Mouse (Mus musculus) adrenal gland, adult 10 weeks (tissue): ENCODE data around the gene Gm20604. TPM values are rescaled to one million over a fixed set of nuclear protein-coding genes. Genes with fewer than 3 reads are reported as not detected.

Experiments
- polyA plus RNA-seq: library from polyadenylated mRNA; stranded (reverse); fragments of 350-450 nt; fragmentation: Illumina TruSeq; extraction: RNeasy Lipid Tissue Mini Kit (QIAGEN cat#74804); gene quantifications from one replicate; pipeline ENCODE4 v1.2.3, GENCODE M21; 2014; ENCODE audit warnings: low read depth, low replicate concordance

The Gm20604 gene
- 18.0 TPM for polyA plus RNA-seq

DNA sequence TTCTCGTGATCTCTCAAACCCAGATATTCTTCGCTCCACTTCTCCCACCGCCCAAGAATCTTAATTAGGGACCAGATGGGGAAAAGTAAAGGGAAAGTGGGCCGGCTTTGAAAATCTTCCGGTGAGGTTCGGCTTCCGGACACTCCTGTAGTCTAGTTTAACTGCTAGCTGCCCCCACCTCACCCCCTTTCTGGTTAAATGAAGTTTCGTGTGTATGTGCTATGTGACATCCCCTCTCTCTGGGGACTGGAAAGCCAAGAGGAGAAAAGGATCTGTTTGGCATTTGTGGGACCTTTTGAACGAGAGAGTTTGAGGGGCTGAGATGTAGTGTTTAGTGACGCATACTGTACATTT, at the start of gene Gm20604:
Gene Gm20604 (minus strand): TSS at position 270 of the 354 bp plus-strand sequence.

DNA sequence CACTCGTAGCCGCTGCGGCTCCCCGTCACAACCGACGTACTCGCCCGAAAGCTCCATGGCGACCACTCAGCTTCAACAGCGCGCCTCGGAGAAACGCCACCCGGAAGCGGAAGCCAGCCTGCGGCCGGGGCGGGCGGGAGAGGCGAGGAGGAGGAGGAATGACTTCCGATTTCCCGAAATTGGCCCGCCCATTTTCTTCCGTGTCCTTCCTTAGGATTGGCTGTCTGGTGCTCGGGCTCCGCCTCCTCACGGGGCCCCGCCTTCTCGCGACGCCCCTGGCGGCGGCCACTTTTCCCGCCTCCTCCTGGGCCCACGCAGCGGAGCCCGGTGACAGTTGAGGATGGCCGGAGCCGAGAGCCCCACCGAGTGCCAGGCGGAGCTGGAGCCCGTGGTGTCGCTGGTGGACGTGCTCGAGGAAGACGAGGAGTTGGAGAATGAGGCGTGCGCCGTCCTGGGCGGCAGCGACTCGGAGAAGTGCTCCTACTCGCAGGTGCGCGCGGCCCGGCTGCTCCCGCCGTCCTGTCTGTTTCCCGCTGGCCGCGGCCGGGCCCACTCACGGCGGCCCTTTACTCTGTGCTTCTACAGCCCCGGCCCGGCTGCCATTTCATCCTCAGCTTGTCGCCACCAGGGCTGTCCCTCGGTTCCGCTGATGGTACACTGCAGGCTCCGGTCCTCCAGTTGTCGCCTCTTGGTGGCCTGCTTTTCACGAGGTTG, 626 bp downstream of the Gm20604 start, which contains the start of the genes Gm28051, Gon7 and Ubr7:
Gene Gm28051 (minus strand): TSS at position 77 of the 714 bp plus-strand sequence.
Gene Gon7 (minus strand): TSS at position 115 of the 714 bp plus-strand sequence.
Gene Ubr7 (plus strand): TSS at position 279 of the 714 bp plus-strand sequence.

DNA sequence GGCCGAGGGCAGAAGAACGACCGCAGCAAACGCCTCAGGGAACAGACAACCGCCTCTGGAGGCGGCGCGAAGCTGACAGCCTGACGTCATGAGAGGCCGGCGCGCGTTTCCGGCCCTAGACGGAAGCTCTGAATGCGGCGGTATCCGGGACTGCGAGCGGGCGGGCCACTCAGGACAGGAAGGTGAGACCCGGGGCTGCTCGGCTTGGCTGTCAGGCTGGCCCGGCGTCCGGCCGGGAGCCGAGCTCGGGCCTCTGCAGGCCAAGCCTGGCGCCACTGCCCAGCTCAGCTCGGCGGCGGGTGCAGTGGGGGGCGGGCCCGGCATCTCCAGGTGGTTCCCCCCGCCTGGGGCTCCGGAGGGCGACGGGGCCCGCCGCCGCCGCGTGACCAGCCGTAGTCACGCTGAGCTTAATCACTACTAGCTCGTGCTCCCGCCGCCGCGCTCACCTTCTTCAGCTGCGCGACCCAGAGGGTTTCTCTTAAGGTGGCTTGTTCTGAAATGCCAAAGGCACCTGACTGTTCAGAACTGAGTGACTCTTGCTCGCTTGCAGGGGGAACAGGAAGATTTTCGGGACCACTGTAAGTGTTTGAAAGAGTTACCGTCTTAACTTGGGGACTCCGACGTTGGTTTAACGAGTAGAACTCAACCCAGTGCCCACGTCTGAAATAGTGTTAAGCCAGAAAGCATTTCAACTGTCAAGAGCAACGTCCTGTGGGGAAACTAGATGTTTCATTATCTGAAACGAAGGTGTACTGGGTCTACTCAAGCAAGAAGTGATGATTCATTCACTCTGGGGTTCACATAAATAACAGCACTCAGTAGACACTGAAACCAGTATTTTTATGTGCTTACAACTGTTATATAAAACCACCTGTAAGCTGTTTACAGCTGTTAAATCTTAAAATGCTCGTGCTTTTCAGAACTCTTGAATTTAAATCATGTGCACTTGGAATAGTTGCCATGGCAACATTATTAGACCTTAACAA, 14.6 kb downstream of the Gm20604 start, which contains the start of the genes Moap1 and Tmem251:
Gene Moap1 (minus strand): TSS at position 73 of the 986 bp plus-strand sequence.
Gene Tmem251 (plus strand): TSS at position 174 of the 986 bp plus-strand sequence.

DNA sequence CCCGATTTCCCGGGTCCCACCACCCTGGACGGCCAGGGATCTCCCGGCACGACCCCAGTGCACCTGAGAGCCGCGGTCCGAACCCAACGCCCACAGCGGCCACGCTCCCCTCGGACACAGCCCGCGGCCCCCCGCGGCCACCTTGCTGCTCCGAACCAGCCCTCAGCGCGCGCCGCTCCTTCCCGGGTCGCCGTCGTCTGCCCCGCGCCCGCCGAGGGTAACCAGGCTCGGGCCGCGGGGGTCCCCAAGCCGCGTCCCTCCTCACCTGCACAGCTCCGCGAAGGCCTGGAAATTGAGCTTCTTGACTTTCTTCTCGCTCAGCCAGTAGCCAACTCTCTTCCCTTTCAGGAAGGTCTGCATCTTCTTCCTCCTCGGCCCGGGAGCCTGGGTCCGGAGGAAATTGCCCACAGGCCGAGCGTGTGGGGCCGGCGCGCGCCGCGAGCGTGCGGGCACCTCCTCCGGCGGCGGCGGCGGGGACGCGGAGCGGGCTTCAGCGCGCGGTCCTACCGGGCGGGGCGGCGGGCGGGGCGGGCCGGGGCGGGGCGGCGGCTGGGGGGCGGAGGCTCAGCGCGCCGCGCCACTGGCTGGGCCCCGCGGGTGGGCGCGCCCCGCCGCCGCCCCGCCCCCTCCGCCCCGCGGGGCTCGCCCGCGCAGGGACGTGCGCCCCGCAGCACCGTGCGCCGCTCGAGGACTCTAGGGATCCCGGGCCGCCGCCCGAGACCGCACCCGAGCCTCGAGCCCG, 53.8 kb downstream of the Gm20604 start, which contains the start of gene Itpk1:
Gene Itpk1 (minus strand): TSS at position 474 of the 742 bp plus-strand sequence.

Other genes starting within 250 kb of the Gm20604 start
- gene Chga, start 203.7 kb downstream of the Gm20604 start, polyA plus RNA-seq = 151 TPM
- gene Itpk1, start 53.7 kb downstream of the Gm20604 start, polyA plus RNA-seq = 1.4 TPM
- gene Moap1, start 15.0 kb downstream of the Gm20604 start, polyA plus RNA-seq = 8.2 TPM
- gene Tmem251, start 14.9 kb downstream of the Gm20604 start, polyA plus RNA-seq = 13.6 TPM
- gene Gm28051, start 907 bp downstream of the Gm20604 start, polyA plus RNA-seq = not detected
- 17.8 TPM for gene Gon7, start 869 bp downstream of the Gm20604 start, polyA plus RNA-seq
- gene Ubr7, start 705 bp downstream of the Gm20604 start, polyA plus RNA-seq = 43.1 TPM
- gene Btbd7, start 119.8 kb upstream of the Gm20604 start, polyA plus RNA-seq = 69.7 TPM
- not detected for gene Cox8c, start 140.6 kb upstream of the Gm20604 start, polyA plus RNA-seq
- gene Unc79, start 190.2 kb upstream of the Gm20604 start, polyA plus RNA-seq = 2.2 TPM